Mouse (Mus musculus): ENCODE measurements around the gene Yju2. TPM values are rescaled to one million over a fixed set of nuclear protein-coding genes. Genes with fewer than 3 reads are reported as not detected.

Yju2 gene
- total and polyA plus RNA-seq, 3 experiments, result 5.3 to 19.1 (median 16.7) TPM

DNA sequence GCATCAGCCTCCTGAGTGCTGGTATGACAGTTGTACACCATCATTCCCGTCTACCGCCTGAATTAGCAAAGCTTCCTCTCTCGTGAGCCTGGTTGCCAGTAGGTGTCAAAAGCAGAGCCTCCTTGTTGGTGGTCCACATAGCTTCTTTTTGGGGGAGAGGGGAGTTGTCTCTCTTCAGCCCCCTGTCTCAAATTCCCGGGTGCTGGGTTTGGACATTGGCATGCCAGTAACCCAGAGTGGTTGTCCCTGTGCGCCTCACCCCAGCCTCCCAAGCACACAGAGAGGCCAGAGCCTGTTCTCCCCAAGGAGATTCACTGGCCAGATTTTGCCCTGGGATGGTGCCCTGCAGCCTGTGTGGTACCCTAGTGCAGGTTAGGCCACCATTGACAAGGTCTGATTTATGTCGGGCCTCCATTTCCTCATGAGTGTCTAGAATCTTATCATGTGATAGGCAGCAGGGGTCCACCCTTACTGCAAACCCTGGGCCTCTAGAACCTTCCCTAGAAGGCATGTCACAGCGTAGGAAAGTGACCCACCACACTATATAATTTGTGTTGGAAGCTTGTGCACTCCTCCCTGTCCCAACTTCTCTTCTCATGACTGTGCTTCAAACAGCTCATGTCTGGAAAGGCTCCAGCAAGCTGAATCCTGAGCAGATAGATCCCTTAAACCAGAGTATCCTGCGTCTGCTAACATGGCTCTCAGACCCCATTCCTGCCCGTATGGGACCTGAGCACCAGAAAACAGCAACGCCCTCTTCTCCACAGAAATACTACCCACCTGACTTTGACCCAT, 1.2 kb downstream of the Yju2 start:
- no peak for DNase-seq

DNA sequence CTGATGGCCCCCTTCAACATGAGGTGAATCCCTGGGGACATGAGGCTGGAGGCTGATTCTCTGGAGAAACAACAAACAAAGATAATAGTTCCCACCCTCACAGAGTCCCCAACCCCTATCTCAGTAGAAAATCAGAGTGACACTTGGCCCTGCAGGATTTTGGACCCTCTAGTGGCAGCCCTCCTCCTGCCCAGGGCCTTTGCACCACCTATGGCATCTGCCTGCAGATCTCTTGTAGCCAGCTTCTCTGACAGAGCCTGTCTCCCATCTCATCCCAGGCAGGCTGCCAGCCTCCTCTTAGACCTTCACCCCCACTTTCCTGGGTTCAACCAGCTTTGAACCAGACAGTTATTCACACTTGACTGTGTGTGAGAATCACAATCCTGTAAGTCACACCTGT, 1.9 kb downstream of the Yju2 start:
- DNase-seq, result no peak

DNA sequence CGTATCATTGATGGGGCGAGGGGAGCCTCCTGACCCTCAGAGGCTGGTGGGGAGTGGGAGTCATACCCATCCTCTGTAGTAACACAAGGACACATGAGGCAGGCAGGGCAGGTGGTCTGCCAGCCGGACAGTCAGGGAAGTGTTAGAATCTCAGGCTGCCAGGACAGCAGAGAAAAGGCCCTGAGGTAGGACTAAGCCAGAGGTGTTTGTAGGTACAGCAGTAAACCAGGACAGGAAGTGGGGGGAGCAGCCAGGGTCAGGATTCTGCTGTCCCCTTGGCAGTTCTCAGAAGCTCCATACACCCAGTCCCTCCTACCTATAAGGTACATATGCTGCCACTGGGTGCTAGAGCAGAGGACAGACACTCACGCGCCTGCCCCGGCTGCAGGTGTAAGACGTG, 2.7 kb downstream of the Yju2 start:
- DNase-seq, result no peak

DNA sequence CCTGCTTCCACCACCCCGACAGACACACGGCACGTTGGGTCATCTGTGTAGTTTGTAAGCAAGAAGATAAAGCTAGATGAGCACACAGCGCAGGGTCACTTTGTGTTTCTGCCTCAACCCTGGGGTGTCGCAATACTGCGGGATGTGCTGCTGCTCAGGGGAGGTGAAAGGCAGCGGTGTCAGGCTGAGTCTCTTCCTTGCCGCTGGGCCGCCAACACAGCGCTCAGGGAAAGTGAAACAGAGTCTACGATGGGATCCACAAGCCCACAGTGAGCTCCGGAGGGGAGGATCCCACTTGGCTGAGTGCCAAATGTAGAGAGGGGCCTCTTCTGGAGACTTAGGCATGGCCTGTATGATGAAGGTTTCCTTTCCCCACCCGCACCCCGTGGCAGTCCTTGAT, 4.3 kb downstream of the Yju2 start:
- DNase-seq, result no peak

DNA sequence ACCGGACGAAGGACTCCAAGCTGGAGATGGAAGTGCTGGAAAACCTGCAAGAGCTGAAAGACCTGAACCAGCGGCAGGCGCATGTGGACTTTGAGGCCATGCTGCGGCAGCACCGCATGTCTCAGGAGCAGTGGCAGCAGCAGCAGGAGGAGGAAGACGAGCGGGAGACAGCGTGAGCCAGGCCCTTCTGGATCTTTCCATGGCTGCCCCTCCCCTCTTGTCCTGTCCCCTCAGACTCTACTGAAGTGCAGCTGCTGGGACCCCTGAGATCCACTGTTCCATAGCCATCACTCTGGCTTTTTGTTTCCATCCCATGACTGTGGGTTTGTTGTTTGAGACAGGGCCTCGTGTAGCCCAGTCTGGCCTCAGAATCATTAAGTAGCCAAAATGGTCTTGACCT, 5.6 kb downstream of the Yju2 start:
- DNase-seq, result no peak

DNA sequence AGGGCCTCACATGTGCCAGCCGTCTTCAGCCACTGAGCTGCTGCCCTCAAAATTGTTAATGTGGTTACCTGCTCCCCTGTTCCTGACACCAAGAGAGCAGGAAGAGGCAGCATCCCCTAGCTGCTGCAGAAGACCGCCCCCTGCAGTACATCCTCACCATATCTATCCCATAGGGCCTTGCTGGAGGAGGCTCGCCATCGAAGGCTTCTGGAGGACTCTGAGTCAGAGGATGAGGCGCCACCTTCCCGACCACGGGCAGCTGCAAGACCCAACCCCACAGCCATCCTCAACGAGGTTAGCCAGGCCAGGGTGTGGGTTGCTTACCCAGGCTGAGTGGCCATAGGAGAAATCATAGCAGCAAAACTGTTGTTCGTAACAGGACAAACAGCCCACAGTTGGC, 6.1 kb downstream of the Yju2 start:
- DNase-seq, result no peak

DNA sequence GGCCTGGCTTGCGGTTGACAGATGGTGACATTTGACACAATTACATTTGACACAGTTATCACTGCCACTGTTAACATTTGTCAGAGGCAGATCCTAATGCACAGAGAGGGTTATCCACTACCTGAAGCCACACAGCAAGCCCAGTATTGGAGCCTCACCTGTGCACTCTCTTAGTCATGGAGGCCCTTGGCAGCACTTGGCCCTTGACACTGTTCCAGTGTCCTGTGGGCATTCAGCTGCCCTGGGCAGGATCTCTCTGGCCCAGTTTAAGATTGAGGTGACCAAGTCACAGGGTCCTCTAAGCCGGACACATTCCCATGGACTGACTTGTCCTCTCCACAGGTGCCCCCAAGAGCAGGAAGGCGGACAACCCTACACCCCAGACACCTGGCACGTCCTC, 8.3 kb downstream of the Yju2 start:
- DNase-seq, result no peak

DNA sequence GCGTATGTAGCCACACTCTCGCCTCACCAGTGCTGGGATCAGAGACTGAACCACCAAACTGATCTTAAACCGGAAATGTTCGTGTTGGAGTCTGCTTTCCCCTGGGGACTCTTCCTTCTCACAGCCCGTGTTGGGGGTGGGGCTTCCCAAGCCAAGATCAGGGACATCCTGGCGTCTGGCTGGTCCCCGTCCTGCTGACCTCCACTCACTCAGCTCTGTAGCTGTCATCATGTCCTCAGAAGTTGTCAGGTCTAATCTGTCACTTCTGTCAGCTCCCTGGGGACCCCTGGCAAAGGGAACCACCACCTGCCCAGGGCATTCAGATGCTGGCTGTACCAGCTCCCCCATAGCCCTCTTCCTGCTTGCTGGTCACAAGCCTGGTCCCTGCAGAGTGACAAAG, 9.3 kb downstream of the Yju2 start:
- no peak for DNase-seq

DNA sequence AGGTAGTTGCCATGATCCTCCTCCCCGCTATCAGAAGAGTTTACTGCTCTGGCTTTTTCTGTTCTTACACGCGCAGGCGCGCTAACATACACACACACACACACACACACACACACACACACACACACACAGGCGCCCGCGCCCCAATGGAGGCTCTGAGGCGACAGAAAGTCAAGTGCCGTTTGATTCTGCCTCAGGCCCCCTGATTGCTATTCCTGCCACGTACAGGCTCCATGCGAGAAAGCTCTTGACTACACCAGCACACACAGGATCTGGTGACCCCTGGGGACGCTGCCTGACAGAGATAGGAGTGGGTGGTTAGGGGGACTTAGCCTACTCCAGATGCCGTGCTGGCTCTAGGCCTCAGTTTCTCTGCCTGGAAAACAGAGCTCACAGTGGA, 10.7 kb downstream of the Yju2 start:
- DNase-seq, result no peak

DNA sequence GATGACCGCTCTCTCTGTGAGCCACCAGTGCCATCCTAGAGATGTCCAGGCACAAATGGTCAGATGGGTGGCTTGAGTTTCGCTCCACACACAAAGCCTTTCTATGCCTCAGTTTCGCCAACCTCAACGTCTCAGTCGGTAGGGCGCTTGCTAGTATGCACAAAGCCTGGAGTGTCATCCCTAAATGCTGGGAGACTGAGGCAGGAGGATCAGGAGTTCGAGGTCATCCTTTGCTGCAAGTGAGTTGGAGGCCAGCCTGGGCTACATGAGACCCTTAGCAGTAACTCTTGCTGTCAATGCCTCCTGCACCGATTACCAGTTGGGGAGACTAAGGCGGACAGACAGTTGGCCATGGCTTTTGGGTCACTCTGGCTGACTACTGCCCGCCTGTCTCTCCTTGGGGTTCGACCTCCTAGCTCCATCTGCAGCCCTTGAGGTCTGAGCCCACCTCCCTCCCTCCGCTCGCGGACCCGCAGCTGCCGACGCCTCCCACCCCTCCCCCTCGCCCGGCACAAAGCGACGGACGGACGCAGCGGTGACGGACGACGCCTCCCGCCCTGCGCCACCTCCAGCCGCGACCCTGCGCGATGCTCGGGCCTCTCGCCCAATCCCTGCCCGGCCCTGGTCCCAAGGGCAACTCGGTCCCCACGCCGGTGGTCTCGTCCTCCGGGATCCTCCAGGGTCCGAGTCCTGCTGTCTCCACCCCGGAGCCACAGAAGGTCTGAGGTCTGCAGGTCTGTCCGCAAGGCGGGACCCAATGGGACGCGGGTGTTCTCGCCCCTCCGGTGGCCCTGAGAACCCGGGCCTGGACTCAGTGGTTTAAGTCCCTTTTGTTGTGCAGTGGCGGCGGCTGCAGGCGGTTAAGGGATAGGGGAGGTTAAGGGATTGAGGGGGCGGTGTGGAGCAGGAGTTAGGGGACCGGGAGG, 11.3 kb downstream of the Yju2 start, which contains the start of gene Shd:
Shd (plus strand) TSS at position 502 of the 926 bp plus-strand sequence.
- DNase-seq, result no peak

DNA sequence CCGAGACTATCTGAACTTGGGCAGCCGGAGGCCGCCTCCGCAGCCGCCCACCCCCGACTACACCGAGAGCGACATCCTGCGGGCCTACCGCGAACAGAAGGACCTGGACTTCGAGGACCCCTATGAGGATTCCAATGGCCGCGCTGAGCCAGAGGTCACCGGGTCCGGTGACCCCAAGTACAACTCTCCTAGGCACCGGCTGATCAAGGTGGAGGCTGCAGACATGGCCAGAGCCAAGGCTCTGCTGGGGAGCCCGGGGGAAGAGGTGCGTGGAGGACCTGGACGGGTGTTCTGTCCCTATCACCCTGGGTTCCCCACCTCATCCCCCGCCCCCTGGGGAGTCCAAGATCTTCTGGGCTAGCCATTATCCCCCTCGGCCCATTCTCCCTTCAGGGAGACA, 12.6 kb downstream of the Yju2 start:
- DNase-seq, result no peak

DNA sequence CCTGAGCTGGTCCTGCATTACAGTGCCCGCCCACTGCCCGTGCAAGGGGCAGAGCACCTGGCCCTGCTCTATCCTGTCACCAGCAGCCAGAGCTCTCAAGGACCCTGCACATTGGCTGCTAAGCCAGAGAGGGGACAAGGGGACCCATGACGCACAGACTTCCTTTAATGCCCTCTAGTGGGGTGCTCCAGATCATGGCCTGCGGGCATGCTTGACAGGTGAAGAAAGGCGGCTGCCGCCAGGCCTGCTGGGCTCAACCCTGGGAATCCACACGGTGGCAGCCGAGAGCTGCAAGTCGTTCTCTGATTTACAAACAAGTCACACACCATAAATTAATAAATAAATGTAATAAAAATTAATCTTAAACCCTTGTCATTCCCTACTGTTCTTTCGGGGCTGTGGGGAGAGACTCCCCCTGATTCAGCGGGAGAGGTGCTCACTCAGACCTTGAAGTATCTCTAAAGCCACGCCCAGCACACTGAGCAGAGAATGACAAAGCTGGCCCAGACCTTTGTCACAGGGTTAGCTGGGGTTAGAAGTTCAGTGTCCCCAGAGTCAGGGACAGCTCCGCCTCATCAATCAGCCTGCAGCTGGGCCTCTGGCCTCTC, 17.5 kb downstream of the Yju2 start:
- DNase-seq, result peak; percentile 82

DNA sequence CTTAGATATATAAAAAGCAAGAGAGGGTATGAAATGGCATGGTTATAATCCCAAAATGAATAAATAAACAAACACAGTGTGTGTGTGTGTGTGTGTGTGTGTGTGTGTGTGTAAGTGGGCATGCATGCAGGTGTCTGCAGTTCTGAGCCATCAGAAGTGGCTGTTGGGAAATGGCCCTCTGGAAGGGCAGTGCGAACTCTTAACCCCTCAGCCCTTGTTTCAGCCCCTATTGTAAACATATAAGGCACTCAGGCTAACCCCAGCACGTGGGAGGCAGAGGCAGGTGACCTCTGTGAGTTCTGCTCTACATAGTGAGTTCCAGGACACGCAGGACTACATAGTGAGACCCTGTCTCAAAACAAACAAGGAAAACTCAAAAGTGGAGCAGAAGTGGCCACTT, 18.4 kb downstream of the Yju2 start:
- no peak for DNase-seq

DNA sequence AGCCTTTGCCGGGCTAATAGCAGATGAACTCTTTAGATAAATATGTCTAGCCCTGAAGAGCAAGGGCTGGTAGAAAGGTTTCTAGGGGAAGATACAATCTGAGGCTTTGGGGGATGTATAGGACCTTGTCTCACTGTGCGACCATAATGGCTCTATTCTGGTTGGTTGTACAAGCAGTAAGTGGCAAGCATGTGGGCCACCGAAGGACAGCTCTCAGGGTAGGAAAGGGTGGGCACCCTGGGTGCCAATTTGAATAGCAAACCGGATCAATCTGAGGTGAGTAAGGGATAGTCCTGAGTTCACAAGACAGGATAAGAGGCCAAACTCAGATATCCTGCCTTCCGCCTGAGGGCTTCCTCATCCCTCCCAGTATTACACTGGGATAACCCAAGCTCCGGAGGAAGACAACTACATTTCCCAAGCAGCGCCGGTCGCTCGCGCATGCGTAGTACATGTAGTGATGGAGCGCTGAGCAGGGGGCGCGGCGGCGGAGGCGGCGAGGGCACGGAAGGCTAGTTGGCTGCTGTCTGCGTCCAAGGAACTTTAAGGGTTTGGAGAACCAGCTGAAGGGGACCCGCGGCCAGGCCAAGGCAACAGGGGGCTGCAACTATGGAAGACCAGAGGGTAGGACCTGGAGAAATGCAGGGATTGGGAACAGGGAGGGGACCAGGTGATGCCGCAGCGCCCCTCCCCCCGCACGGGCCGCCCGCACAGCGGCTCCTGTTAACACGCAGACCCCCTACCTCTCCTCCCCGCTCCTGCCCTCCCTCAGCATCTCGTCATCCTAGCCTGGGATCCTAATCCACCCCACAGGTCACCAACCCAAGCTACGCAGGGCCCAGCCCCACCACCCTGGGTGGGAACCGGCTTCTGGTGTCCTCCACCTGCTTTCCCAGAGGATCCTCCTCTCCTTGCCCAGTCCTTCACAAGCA, 27.4 kb downstream of the Yju2 start, which contains the start of gene Fsd1:
Fsd1 (plus strand) TSS at position 480 of the 932 bp plus-strand sequence.
- DNase-seq, result no peak

DNA sequence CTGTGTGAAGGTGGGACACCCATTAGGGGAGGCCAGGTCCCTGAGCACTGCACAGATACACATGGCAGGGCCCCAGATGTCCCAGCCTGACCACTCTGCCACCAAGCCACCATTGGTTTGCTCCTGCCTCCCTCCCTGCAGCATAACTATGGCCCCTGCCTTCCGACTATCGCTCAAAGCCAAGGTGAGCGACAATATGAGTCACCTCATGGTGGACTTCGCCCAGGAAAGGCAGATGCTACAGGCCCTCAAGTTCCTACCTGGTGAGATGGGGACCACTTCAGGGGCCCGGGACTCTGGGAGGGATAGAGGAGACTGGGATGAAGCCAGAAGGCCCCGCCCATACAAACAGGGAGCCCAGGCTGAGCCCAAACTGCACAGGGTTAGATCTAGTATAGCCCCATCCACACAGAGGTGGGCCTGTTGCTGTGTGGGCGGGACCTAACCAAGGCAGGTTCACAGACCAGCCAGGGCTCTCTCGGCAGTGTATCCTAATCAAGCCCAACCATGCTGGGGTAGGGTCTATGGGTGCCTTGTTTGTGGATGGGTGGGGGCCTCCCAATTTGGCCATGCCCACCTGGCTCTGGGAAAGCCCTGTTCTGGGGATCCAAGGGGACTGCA, 31.5 kb downstream of the Yju2 start:
- DNase-seq, result no peak

DNA sequence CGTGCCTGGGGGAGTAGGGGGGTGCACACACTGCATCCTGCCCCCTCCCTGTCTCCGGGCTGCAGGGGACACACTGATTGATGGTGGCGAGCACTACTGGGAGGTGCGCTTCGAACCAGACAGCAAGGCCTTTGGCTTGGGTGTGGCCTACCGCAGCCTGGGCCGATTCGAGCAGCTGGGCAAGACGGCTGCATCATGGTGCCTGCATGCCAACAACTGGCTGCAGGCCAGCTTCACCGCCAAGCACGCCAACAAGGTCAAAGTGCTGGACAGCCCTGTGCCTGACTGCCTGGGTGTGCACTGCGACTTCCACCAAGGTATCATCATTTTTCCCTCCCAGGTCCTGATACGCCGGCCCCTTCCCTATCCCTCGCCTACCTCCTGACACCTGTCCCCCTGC, 37.1 kb downstream of the Yju2 start:
- peak; percentile 89 for DNase-seq

DNA sequence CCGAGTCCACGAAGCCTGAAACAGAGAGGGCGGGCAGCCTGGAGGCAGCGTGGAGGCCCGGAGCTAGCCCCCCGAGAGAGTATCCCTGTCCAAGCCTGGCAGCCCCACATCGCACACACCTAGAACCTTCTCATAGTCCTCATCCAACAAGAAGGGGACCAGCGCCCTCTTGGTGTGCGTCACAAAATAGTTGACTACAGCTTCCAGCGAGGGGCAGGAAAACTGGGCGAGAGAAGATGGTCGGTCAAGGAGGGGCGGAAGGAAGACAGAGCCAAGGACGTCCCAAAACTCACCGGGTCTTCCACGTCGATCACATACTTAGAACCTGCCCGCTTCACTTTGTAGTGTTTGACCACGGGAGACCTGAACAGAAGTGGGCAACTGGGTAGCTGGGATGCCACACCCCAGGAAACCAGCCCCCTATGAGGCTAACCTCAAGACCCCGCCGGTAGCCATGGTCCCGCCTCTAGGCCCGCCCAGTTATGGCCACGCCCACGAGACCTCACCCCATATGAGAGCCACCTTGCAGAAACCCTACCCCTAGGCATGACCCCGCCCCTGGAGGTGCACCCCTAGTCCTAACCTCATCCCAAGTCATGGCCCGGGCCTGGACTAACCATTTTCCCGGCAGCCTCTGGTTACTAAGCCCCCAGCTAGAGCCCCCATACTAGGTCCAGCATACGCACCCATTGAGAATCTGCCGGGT, 41.0 kb downstream of the Yju2 start:
- no peak for DNase-seq

DNA sequence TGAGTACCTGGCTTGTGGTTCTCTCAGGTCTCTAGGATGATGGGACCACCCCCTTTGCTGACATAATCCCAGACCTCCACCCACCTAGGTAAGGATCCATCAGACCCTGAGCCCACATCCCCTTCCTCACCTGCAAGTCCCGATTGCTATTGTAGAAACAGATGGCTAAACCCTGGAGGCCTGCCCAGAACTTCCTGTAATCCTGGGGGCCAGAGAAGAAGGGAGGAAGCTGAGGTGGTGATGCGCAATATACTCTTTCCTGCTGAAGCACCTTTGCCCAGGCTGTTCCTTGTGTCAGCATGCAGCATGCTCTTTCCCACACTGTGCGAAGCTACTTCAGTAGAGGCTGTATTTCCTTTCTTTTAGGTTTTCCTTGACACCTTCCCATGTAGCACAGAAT, 44.1 kb downstream of the Yju2 start:
- DNase-seq, result no peak

DNA sequence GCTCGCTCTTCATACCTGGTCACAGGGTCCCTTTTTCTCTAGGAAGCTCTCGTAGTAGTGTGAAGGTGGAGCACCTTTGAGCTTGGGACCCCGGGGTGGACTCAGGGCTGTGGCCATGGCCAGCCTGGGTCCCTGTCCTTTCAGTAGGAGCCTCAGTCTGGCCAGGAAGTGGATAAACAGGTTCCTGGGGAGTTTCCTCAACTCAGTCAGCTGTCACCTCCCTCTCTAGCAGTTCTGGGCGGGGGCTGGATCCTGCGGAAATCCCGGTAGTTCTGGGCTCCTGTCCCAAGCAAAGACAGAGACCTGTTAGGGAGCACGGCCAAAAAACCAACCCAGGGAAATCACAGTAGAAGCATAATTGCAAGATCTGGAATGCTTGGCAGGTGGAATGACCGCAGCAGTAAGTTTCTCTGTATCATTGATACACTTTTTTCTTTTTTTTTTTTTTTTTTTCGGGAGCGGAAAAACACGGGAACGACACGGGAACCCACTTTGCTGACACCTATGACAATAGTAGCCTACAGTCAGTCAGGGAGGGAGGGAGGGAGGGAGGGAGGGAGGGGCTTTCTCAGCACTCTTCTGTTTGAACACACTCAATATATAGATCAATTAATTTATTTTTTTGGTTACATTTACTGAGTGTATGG, 46.6 kb downstream of the Yju2 start, which contains the start of the genes Stap2 and Mpnd:
Stap2 (minus strand) TSS at position 170 of the 647 bp plus-strand sequence.
Mpnd (plus strand) TSS at position 297 of the 647 bp plus-strand sequence.
- peak; percentile 65 for DNase-seq

DNA sequence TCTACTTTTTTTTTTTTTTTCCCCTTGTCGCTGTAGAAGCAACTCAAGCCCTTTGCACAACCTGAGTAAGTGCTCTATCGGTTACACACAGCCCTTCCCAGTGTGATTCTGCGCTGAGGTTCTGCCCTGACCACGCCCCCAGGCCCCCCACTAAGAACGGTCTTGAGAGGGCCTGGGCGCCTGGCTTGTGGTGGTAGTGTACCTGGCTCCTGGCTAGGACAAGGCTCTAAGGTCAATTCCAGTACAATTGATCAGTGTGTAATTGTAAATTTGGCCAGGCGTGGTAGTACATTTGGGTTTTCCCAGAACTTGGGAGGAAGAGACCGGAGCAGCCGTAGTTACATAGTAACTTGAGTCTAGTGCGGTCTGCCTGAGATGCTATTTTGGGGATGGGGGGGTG, 48.1 kb downstream of the Yju2 start:
- no peak for DNase-seq

Measured in adrenal gland, adult 2 months (tissue).